Mouse (Mus musculus): ENCODE measurements around the gene Ifnar2. TPM values are rescaled to one million over a fixed set of nuclear protein-coding genes. Genes with fewer than 3 reads are reported as not detected.

The Ifnar2 gene
- polyA plus RNA-seq, 1 experiment from 2014 or later = 59.2 TPM

GRCm38 (mm10) chr16:91416357-91416756 is 43.8 kb downstream of the Ifnar2 start:
- Histone ChIP-seq H3K27ac (replicated peaks in 1 of 2; ENCODE audit: control insufficient read depth in 1 of 2, insufficient read depth in 1 of 2, low read depth in 2 of 2, low read length in 2 of 2) (peak overlapping the region; percentile 88 to 93), H3K4me2 (ENCODE audit: low read length) (peak overlapping the region; percentile 46), H3K4me3 (ENCODE audit: control insufficient read depth in 1 of 2, insufficient read depth in 1 of 2, low read depth in 1 of 2, low read length in 2 of 2) (no peak overlapping the region), H3K4me1 (ENCODE audit: control insufficient read depth in 2 of 2, insufficient read depth in 2 of 2, low read length in 2 of 2) (peaks cover 7 to 22% of the 10 kb centered on the region in 2 experiments), H3K36me3 (ENCODE audit: control insufficient read depth, insufficient read depth, low read length) (peaks cover 92% of the 10 kb centered on the region), H3K9ac (ENCODE audit: low read length) (no peak overlapping the region), H3K27me3 (ENCODE audit: control insufficient read depth, insufficient read depth, low read length) (no peaks in the 10 kb centered on the region), H3K9me3 (ENCODE audit: control insufficient read depth, low read length) (no peaks in the 10 kb centered on the region)
- 94% methylated on average over 6 of the region's 6 CpGs for WGBS
- ATAC-seq (ENCODE audit: insufficient number of reproducible peaks, insufficient read depth, low FRiP score, low read depth) = no peak

GRCm38 (mm10) chr16:91416938-91417337 is 44.4 kb downstream of the Ifnar2 start:
- ATAC-seq (ENCODE audit: insufficient number of reproducible peaks, insufficient read depth, low FRiP score, low read depth) = peak; percentile 85
- Histone ChIP-seq H3K9ac (ENCODE audit: low read length) (0 out of 2 replicates have a peak overlapping the region, but pooled peaks have one; percentile 6), H3K27ac (replicated peaks in 1 of 2; ENCODE audit: control insufficient read depth in 1 of 2, insufficient read depth in 1 of 2, low read depth in 2 of 2, low read length in 2 of 2) (peak overlapping the region; percentile 88 to 93), H3K4me2 (ENCODE audit: low read length) (peak overlapping the region; percentile 46), H3K9me3 (ENCODE audit: control insufficient read depth, low read length) (no peaks in the 10 kb centered on the region), H3K4me3 (ENCODE audit: control insufficient read depth in 1 of 2, insufficient read depth in 1 of 2, low read depth in 1 of 2, low read length in 2 of 2) (no peak overlapping the region), H3K4me1 (ENCODE audit: control insufficient read depth in 2 of 2, insufficient read depth in 2 of 2, low read length in 2 of 2) (peaks cover 7 to 22% of the 10 kb centered on the region in 2 experiments), H3K36me3 (ENCODE audit: control insufficient read depth, insufficient read depth, low read length) (peaks cover 93% of the 10 kb centered on the region), H3K27me3 (ENCODE audit: control insufficient read depth, insufficient read depth, low read length) (no peaks in the 10 kb centered on the region)
- 25% methylated on average over 7 of the region's 7 CpGs for WGBS

GRCm38 (mm10) chr16:91418531-91418930 is 45.9 kb downstream of the Ifnar2 start:
- ATAC-seq (ENCODE audit: insufficient number of reproducible peaks, insufficient read depth, low FRiP score, low read depth) = no peak
- H3K9me3 ChIP-seq (ENCODE audit: control insufficient read depth, low read length) = no peaks in the 10 kb centered on the region
- H3K4me3 ChIP-seq (ENCODE audit: control insufficient read depth in 1 of 2, insufficient read depth in 1 of 2, low read depth in 1 of 2, low read length in 2 of 2) = no peak overlapping the region
- peaks cover 93% of the 10 kb centered on the region for H3K36me3 ChIP-seq (ENCODE audit: control insufficient read depth, insufficient read depth, low read length)
- no peak overlapping the region for H3K27ac ChIP-seq (replicated peaks in 1 of 2; ENCODE audit: control insufficient read depth in 1 of 2, insufficient read depth in 1 of 2, low read depth in 2 of 2, low read length in 2 of 2)
- peaks cover 7 to 16% of the 10 kb centered on the region in 2 experiments for H3K4me1 ChIP-seq (ENCODE audit: control insufficient read depth in 2 of 2, insufficient read depth in 2 of 2, low read length in 2 of 2)
- H3K4me2 ChIP-seq (ENCODE audit: low read length) = no peak overlapping the region
- H3K27me3 ChIP-seq (ENCODE audit: control insufficient read depth, insufficient read depth, low read length) = no peaks in the 10 kb centered on the region
- H3K9ac ChIP-seq (ENCODE audit: low read length) = no peak overlapping the region
- 84% methylated on average over 5 of the region's 5 CpGs for whole genome bisulfite sequencing

GRCm38 (mm10) chr16:91425816-91426215 is 53.2 kb downstream of the Ifnar2 start:
- 93% methylated on average over 6 of the region's 6 CpGs for WGBS
- H3K9ac ChIP-seq (ENCODE audit: low read length) = no peak overlapping the region
- no peak overlapping the region for H3K4me3 ChIP-seq (ENCODE audit: control insufficient read depth in 1 of 2, insufficient read depth in 1 of 2, low read depth in 1 of 2, low read length in 2 of 2)
- no peaks in the 10 kb centered on the region for H3K27me3 ChIP-seq (ENCODE audit: control insufficient read depth, insufficient read depth, low read length)
- no peak overlapping the region for H3K4me2 ChIP-seq (ENCODE audit: low read length)
- peaks cover 0 to 5% of the 10 kb centered on the region in 2 experiments; a peak in 1 of 4 replicates for H3K4me1 ChIP-seq (ENCODE audit: control insufficient read depth in 2 of 2, insufficient read depth in 2 of 2, low read length in 2 of 2)
- no peak for ATAC-seq (ENCODE audit: insufficient number of reproducible peaks, insufficient read depth, low FRiP score, low read depth)
- no peak overlapping the region for H3K27ac ChIP-seq (replicated peaks in 1 of 2; ENCODE audit: control insufficient read depth in 1 of 2, insufficient read depth in 1 of 2, low read depth in 2 of 2, low read length in 2 of 2)
- H3K36me3 ChIP-seq (ENCODE audit: control insufficient read depth, insufficient read depth, low read length) = peaks cover 66% of the 10 kb centered on the region
- H3K9me3 ChIP-seq (ENCODE audit: control insufficient read depth, low read length) = peaks cover 4% of the 10 kb centered on the region; the same call in 1 of the 2 replicates

GRCm38 (mm10) chr16:91426586-91426985 is 54.0 kb downstream of the Ifnar2 start:
- peaks cover 0 to 5% of the 10 kb centered on the region in 2 experiments; a peak in 1 of 4 replicates for H3K4me1 ChIP-seq (ENCODE audit: control insufficient read depth in 2 of 2, insufficient read depth in 2 of 2, low read length in 2 of 2)
- ATAC-seq (ENCODE audit: insufficient number of reproducible peaks, insufficient read depth, low FRiP score, low read depth) = no peak
- no peaks in the 10 kb centered on the region for H3K27me3 ChIP-seq (ENCODE audit: control insufficient read depth, insufficient read depth, low read length)
- no peak overlapping the region for H3K4me3 ChIP-seq (ENCODE audit: control insufficient read depth in 1 of 2, insufficient read depth in 1 of 2, low read depth in 1 of 2, low read length in 2 of 2)
- H3K36me3 ChIP-seq (ENCODE audit: control insufficient read depth, insufficient read depth, low read length) = peaks cover 59% of the 10 kb centered on the region
- peaks cover 4% of the 10 kb centered on the region; the same call in 1 of the 2 replicates for H3K9me3 ChIP-seq (ENCODE audit: control insufficient read depth, low read length)
- H3K27ac ChIP-seq (replicated peaks in 1 of 2; ENCODE audit: control insufficient read depth in 1 of 2, insufficient read depth in 1 of 2, low read depth in 2 of 2, low read length in 2 of 2) = no peak overlapping the region
- no peak overlapping the region for H3K4me2 ChIP-seq (ENCODE audit: low read length)
- 84% methylated on average over 4 of the region's 4 CpGs for WGBS
- H3K9ac ChIP-seq (ENCODE audit: low read length) = no peak overlapping the region

- Histone ChIP-seq H3K27ac (replicated peaks in 1 of 2; ENCODE audit: control insufficient read depth in 1 of 2, insufficient read depth in 1 of 2, low read depth in 2 of 2, low read length in 2 of 2) (no peak overlapping the region), H3K4me1 (ENCODE audit: control insufficient read depth in 2 of 2, insufficient read depth in 2 of 2, low read length in 2 of 2) (peaks cover 0 to 5% of the 10 kb centered on the region in 2 experiments; a peak in 1 of 4 replicates), H3K9me3 (ENCODE audit: control insufficient read depth, low read length) (peaks cover 4% of the 10 kb centered on the region; the same call in 1 of the 2 replicates), H3K27me3 (ENCODE audit: control insufficient read depth, insufficient read depth, low read length) (no peaks in the 10 kb centered on the region), H3K36me3 (ENCODE audit: control insufficient read depth, insufficient read depth, low read length) (peaks cover 50% of the 10 kb centered on the region), H3K4me2 (ENCODE audit: low read length) (no peak overlapping the region), H3K4me3 (ENCODE audit: control insufficient read depth in 1 of 2, insufficient read depth in 1 of 2, low read depth in 1 of 2, low read length in 2 of 2) (no peak overlapping the region), H3K9ac (ENCODE audit: low read length) (no peak overlapping the region)
- 56% methylated on average over 5 of the region's 5 CpGs for WGBS
- ATAC-seq (ENCODE audit: insufficient number of reproducible peaks, insufficient read depth, low FRiP score, low read depth) = no peak
These were observed 54.9 kb downstream of the Ifnar2 start for GRCm38 (mm10) chr16:91427461-91427860.

- no peaks in the 10 kb centered on the region for H3K27me3 ChIP-seq (ENCODE audit: control insufficient read depth, insufficient read depth, low read length)
- no peak overlapping the region for H3K27ac ChIP-seq (replicated peaks in 1 of 2; ENCODE audit: control insufficient read depth in 1 of 2, insufficient read depth in 1 of 2, low read depth in 2 of 2, low read length in 2 of 2)
- no peak for ATAC-seq (ENCODE audit: insufficient number of reproducible peaks, insufficient read depth, low FRiP score, low read depth)
- H3K9me3 ChIP-seq (ENCODE audit: control insufficient read depth, low read length) = peaks cover 4% of the 10 kb centered on the region; the same call in 1 of the 2 replicates
- no peak overlapping the region for H3K9ac ChIP-seq (ENCODE audit: low read length)
- H3K4me1 ChIP-seq (ENCODE audit: control insufficient read depth in 2 of 2, insufficient read depth in 2 of 2, low read length in 2 of 2) = peaks cover 2 to 5% of the 10 kb centered on the region in 2 experiments; a peak in 2 of 4 replicates
- H3K4me3 ChIP-seq (ENCODE audit: control insufficient read depth in 1 of 2, insufficient read depth in 1 of 2, low read depth in 1 of 2, low read length in 2 of 2) = no peak overlapping the region
- H3K4me2 ChIP-seq (ENCODE audit: low read length) = no peak overlapping the region
- 57% methylated on average over 8 of the region's 8 CpGs for WGBS
- H3K36me3 ChIP-seq (ENCODE audit: control insufficient read depth, insufficient read depth, low read length) = peaks cover 41% of the 10 kb centered on the region
These were observed 55.8 kb downstream of the Ifnar2 start for GRCm38 (mm10) chr16:91428259-91428865.
